Mouse (Mus musculus): ENCODE measurements around the gene Usp19.

Gene Usp19

DNA sequence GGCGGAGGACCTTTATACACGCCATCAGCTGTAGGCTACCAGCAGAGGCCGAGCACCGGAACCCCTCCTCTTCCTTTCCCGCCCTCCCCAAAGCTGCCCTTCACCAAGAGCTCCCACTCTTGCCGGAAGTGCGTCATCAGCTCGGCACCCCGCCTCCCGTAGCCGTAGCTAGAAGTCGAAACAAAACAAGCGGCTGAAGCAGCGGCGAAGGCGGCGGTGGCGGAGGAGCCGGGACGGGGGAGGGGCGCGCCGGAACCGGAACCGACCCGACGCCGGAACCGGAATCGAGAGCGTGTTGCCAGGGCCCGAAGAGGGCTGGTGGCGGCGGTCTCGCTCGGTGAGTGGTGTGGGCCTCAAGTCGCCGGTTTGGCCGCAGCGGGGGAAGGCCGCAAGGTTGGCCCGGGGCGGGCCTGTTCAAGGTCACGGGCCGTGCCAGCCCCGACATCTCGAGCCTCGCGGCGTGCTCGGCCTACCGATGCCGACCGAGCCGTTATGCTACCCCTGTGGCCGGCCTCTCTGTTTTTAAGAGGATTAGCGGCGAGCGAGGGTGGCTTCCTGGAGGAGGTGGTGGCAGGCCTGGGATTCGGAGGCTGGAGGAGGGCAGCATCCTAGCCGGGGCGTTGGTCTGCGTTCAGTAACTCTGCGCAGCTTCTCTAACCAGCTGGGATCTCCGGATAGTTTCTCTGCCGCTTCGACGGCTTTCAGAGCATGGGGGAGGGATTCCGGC lies at the start of gene Usp19:
Usp19 (plus strand) TSS at position 44 of the 727 bp plus-strand sequence.
- DNase-seq (ENCODE audit: low spot score): peak; percentile 94

DNA sequence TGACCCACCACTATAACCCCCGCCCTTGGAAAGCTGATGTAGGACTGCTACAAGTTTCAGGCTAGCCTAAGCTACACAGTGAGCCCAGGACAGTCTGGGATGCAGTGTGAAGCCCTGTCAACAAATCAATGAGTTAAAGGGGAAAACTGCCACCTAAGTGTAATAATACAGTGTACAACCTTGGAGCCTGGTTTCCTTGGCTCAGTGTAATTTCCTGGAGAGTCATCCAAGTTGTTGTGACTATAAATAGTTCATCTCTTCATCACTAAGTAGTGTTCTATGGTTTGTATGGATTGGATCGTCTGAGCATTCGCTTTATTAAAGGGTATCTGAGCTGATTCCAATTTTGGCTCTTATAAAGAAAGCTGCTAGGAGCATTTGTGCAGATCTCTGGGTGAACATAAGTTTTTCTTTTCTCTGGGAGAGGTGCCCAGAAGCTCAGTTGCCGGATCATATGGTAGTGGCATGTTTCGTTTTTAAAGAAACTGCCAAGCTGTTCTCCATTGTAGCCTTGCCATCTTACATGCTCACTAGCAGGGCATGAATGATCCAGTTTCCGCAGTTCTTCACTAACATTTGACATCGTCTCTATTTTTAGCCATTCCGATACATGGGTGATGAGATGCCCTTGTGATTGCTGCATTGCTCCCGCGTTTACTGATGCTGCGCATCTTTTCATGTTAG lies 49.0 kb upstream of the Usp19 start:
- no peak for DNase-seq (ENCODE audit: low spot score)

DNA sequence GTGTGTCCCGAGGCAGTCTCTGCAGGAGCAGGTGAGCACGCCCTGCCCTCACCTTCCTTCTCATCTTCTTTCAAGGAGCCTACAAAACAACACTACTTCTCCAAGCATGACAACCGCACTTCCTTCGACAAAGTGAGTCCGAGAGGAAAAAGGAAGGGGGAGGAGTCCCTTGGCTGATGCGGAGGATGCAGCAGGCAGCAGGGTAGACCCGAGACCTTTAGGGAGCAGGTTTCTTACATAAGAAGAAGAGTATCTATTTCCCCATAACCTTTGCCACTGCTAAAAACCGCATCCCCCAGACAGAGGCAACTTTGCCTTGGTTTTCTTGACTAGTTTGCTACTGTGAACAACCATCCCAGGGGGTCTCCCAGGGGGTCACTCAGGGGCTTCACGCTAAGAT lies 45.3 kb upstream of the Usp19 start:
- no peak for DNase-seq (ENCODE audit: low spot score)

DNA sequence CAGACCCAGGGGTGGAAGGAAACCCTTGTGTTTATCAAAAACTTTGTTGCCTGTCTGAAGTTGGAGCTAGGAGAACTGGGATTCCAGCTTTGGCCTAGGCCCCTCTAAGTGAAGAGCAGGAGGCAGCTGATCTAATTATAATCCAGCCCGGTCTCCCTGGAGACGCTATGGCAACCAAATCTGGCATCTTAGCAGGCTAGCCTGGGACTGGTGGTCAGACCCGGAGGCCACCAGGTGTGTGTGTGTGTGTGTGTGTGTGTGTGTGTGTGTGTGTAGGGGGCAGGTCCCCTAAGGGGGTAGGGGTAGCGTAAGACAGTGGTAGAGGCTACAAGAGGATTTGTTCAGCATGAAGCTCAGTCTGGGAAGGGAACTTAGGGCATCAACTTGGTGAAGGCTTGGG lies 40.5 kb upstream of the Usp19 start:
- no peak for DNase-seq (ENCODE audit: low spot score)

DNA sequence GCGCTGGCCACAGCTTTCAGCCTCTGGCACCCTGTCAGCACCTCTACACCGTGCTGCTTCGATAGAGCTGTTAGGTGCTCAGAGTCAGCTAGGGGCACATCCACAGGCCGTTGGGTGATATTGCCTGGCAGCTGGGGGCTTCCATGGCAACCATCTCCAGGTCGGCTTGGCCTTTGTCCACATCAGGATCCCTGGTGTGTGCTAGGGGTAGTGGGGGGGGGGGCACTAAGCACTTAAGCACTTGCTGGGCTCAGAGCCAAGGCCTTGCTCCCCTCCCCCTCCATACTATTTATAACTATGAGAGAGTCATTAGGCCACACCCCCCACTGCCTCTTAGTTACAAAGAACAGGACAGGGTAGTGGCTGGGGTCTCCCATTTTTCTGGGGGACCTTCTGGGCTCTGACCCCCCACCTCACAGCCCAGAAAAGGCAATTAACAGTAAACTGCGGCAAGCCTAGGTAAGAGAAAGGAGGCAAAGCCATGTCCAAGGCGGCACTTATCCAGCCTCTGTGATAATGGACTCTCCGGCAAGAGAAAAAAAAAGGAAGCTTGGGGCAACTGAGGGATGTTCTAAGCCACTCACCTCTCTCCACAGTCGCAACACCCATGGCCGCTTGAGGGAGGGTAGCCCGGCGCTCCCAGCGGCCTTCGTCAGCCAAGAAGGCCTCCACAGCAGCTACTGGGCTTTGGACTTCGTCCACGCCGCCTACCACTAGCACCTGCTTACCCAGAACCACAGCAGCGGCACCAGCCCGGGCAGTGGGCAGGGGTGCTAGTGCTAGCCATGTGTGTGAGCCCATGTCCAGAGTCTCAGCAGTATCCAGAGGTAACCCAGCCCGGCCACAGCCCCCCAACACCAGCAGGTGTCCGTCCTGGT lies 39.9 kb upstream of the Usp19 start:
- peak; percentile 62 for DNase-seq (ENCODE audit: low spot score)

DNA sequence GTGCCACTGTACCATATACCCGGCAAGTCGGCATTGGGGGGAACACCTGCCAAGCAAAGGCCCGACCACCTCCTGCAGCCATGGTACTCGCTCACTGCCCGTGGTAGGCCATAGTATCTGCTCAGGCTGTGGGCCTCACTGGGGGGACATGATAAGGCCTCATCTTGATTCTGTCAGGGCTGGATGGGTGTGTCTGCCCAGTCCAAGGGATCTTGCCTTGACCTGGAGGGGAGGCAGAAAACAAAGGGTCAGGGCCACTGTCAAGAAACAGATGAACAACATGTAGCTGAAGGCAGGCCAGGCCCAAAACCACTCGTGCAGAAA lies 39.3 kb upstream of the Usp19 start:
- DNase-seq (ENCODE audit: low spot score): no peak

DNA sequence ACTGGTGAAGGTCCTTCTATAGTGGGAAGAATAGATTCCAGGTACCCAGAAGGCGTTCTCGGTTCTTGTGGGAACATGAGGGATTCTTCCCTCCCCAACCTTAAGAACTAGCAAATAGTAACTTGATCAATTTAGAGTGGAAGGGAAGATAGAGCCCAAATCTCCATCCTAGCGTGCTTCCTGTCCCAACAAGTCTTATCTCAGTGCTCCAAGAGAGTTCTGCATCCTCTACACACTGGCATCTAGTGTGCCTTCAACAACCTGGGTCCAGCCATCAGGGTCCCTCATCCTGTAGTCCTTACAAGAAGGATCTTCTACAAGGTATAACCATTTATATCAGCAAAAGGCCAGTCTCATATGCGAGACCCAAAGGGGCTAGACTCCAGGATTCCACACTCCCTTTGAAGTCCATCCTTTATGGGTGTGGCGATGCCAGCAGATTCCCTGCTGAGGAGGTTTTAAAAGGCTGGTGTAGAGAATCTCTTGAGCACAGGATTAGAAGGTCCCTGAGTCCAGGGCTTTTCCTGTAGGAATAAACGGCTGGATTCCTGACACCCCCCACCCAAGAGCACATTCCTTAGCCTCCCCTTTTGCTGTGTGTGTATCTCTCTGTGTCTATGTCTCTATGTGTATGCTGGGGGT lies 38.8 kb upstream of the Usp19 start:
- no peak for DNase-seq (ENCODE audit: low spot score)

DNA sequence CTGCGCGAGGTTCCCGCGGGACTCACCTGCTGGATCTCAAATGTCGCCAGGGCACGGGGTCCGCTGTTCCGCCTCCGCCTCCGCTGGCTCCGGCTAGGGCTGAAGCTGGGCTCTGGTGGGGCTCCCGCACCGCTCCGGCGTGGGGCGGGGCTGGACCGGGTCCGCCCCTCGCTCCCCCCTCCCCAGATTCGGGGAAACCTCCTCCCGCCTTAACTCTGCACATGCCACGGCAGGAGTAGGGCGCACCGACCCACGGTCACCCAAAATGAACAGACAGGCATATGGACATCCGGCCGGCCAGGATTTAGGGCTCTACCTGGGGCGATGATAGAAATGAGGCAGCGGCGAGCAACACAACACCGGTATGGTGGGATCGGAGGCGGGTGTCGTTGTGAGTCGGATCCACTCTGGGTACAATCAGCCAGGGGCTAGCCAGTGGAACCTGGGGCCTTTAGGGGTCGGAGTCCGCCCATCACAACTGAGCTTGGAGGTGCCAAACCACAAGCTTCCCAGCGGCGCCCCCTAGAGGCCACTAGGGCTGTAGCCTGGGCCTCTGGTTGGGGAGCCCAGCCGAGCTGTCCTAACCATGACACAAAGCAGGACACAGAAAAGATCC lies 38.0 kb upstream of the Usp19 start:
- DNase-seq (ENCODE audit: low spot score): peak; percentile 97

DNA sequence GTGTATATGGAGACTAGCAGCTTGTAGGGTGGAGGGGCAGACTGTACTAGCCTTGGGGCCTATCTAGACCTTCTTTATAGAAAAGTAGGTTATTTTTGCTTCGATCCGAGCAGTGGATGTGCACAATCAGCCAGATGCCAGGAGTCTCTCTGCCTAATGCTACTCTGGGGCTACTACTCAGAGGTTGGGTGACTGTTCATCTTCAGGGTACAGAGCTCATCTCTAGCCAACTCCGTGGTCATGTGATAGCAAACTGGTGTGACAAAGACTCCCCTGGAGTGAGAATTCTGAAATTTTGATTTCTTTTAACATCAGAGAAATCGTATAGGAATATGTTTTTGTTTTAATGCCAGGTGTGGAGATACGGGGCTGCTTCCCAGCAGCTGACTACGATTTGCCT lies 37.5 kb upstream of the Usp19 start:
- DNase-seq (ENCODE audit: low spot score): no peak

DNA sequence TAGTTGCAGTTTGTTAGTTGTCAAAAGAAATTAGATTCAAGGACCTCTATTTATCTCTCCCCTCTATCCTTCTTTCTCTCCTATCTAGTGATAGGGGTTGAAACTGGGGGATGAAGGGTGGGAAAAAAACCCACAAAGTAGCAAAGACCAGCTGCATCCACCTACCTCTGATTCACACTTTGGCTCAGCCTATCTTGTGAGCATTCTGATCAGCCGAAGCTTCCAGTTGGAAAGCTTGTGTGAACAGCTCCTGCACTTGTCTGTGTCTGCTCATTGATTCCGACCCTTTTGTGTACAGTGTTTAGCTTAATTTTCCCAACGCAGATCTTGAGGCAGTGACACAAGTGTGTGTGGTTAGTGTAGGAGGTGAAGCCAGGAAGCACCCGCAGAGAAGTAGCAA lies 36.9 kb upstream of the Usp19 start:
- DNase-seq (ENCODE audit: low spot score): no peak

DNA sequence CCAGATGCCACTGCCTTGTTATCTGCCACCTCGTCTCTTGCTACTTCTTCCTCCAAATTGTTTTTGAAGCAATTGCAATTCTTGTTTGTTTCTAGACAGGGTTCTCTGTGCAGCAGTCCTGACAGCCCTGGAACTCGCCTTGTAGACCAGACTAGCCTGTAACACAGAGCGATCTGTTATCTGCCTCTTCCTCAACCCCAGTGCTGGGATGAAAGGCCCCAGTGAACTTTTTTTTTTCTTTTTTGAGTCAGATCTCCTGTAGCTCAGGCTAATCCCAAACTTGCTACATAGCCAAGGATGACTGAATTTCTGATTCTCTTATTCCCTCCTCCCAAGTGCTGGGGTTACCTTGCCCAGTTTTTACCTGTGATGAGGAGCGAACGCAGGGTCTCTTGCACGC lies 36.0 kb upstream of the Usp19 start:
- no peak for DNase-seq (ENCODE audit: low spot score)

DNA sequence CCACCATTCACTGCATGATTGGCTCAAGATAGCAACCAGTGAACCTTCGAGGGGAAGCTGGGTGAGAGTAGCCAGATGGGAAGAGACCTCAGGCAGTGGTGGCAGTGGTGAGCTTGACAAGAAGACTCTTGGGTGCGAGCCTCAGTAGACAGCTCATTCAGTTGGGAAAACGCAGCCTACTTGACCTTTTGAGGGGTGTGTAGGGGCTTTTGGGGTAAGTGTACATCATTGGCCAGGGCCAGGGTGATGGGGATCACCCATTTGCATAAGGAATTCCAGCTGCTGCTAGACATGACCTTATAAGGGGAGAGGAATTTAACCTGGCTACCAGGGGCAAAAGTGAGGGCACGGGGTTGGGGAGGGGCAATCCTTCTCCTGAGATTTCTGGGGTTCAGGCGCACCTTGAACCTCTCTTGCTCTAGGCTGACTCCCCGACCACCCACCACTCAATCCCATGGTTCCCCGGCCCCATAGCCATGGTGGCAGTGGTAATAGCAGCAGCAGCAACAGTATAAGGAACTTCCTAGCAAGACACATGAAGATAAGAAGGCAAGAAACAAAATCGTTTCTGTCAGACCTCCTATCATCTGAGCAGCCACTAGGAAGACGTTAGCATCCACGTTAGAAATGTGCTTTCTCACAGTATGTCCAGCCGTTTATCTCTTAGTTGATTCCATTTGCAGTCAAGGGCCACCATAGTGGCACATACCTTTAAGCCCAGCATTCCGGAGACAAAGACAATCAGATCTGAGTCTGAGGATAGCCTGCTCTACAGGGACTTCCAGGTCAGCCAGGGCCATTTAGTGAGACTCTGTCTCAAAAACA lies 34.4 kb upstream of the Usp19 start:
- no peak for DNase-seq (ENCODE audit: low spot score)

DNA sequence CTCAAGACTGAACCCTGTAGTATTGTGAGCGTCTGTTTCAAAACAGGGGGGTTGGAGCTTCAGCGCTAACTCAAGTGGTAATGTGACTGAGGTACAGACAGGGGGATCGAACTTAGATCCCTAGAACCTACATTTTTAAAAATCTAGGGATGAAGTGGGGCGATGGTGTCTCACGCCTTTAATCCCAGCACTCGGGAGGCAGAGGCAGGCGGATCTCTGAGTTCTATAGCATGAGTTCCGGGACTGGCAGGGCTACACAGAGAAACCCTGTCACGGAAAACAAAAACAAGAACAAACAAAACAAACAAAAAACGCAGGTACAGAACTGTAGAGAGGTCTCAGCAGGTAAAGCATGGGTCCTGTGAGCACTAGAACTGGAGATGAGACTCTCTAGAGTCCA lies 33.4 kb upstream of the Usp19 start:
- DNase-seq (ENCODE audit: low spot score): no peak

DNA sequence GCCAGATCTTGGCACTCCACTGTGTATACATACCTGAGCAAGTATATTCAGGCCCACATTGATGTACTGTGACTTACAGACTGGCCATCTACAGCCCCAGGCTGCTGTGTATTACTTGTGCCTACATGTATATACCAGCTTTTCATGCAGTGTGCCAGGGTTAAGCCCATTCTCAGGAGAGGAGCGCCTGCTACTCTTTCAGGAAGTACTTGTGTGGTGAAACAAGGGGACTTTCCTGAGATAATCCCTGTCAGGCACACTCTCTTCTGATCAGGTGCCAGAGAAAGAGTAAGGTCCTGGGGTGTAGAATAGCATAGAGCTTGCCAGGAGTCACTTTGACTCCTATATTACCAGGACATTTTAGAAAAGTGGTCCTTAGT lies 30.5 kb upstream of the Usp19 start:
- DNase-seq (ENCODE audit: low spot score): no peak

DNA sequence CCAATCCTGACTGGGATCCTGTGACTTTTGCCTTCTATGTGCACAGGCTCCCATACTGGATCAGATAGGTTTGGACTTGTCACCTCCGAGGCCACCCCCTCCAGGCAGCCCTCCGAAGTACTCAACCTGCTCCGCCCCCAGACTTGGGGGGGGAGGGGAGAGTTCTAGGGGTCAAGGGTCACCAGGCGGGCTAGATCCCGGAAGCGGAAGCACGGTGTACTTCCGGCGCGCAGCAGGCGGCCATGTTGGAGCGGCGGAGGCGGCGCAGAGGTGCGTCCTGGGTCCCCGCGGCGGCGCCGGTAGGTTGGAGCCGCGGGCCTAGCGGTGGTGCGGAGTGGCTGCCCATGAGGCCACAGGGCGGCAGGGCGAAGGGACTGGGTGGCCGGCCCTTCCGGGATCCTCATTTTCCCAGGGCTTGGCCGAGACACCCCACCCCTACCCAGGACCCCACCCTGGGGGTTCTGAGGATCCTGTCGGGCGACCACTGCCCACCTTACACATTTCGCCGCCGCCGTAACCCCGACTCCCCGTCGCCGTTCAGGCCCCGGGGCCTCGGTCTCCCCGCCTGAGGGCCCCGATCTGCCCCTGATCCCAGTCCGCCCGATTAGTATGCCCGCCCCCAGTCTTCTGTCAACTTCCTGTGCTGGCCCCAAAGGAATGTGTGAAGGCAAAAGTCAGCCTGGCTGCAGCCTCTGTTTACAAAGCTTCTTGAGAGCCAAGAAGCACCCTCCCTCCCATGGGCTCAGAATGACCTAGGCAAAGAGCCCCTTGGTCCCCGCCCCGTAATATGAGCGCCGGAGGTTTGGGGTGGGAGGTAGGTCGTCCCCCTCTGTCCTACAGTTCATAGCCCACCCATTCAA lies 29.9 kb upstream of the Usp19 start, which contains the start of gene Ccdc71:
Ccdc71 (plus strand) TSS at position 209 of the 860 bp plus-strand sequence.
- peak; percentile 91 for DNase-seq (ENCODE audit: low spot score)

DNA sequence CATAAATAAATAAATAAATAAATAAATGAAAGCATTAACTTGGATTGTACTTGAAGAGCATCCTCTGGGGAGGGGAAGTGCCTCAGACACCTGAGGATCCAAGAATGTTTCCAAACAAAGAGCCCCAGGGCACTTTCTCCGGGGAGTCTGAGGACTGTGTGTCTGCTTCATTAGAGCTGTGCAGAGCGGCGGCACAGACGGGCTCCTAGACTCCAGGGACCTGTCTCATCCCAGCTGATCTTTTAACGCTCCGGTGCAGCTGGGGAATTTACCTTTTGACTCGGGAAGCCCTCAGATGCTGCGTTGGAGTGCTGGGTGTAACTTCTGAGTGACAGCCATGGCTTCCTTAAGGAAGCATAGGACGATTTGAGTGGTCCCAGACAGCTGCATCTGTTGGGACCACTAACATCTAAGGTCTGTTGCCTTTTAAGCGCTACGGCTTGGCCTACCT lies 29.2 kb upstream of the Usp19 start, which contains the start of gene Klhdc8b:
Klhdc8b (minus strand) TSS at position 401 of the 451 bp plus-strand sequence.
- DNase-seq (ENCODE audit: low spot score): no peak

DNA sequence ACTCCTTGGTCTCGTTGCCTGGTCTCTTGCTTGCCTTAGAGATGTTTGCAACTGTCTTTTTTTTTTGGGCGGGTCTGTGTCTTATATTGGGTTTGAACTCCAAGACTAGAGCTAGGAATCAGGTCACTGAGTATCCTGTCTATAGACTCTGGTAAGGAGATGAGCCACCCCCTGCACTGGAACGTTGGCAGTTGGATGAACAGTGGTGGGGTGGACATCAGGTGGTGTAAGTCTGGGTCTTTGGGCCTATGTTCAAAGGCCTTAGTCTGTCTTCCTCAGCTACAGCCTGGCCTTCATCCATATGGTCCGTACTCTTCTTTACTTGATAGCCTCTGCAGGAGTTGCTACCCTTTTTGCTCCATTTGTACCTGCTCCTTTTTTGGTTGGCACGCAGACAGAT lies 28.7 kb upstream of the Usp19 start:
- no peak for DNase-seq (ENCODE audit: low spot score)

DNA sequence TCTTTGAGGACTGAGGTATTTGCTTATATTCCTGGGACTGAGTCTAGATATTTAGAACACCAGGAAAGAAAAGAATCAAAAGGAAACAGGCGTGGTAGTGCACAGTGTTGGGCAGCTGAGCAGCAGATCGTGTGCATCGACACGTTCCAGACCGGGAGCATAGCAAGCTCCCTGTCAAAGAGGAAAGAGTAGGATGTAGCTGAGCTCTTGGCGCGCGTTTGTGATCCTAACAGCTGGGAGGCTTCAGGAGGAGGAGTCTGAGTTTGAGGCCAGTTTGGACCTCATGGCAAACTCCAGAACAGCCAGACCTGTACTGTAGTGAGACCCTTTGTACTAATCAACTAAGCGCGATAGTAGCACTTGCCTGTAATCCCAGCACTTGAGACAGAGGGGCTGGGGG lies 28.2 kb upstream of the Usp19 start:
- DNase-seq (ENCODE audit: low spot score): no peak

DNA sequence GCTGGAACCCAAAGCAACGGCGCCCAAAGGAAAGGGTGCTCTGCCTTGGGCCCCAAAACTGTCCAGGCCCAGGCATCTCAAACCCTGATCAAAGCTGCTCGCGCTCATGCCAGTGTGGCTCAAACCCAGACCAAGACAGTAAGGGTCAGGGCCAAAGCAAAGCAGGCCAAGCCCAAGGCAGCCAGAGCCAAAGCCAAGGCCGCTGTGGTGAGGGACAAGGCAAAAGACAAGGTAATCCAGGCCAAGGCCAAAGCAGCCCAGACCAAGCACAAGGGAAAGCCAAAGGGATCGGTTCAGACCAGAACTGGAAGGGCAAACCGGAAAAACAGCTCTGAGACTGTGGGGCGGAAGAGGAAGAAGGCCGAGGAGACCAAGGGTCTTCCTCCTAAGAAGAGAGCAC lies 26.7 kb upstream of the Usp19 start:
- no peak for DNase-seq (ENCODE audit: low spot score)

DNA sequence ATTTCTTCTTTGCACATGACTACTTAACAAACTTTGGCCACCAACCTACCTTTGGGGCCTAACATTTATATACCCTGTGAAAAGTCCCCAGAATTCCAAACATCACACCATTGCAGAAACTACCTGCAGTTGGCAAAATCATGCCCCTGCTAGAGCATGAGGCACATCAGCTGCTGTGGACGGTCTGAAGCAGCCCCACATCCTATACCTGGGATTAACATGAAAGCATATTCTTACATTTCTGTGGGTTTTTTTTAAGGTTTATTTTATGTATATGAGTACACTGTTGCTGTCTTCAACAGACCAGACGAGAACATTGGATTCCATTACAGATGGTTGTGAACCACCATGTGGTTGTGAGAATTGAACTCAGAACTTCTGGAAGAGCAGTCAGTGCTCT lies 24.2 kb upstream of the Usp19 start:
- DNase-seq (ENCODE audit: low spot score): no peak

Measured in testis, postnatal 10 days (tissue).